Mouse (Mus musculus) CH12.LX (cell line): ENCODE measurements around the gene Stub1.

ENCODE experiments used
- CTCF ChIP-seq, 2 experiments: IDR thresholded peaks in 1 of 2; conservative IDR thresholded peaks in 1 of 2; 2 replicates each; pipeline ENCODE4 v1.5.1; 2011 to 2012; ENCODE audit warnings: low read depth in 2 of 2, low read length in 2 of 2, improper control_type of control experiment in 1 of 2, inconsistent platforms in 1 of 2, mild to moderate bottlenecking in 1 of 2, moderate library complexity in 1 of 2
- E2F4 ChIP-seq: IDR thresholded peaks from 2 replicates; pipeline ENCODE4 v1.6.1; 2011; ENCODE audit warnings: low read depth, low read length, improper control_type of control experiment; ENCODE audit not compliant: insufficient replicate concordance
- EP300 ChIP-seq: IDR thresholded peaks from 2 replicates; pipeline ENCODE4 v1.6.1; 2011; ENCODE audit warnings: low read length, improper control_type of control experiment
- GABPA ChIP-seq: IDR thresholded peaks from 2 replicates; pipeline ENCODE4 v1.6.1; 2012; ENCODE audit warnings: low read depth, low read length, improper control_type of control experiment, inconsistent platforms; ENCODE audit not compliant: insufficient replicate concordance
- MAFK ChIP-seq: IDR thresholded peaks from 2 replicates; pipeline ENCODE4 v1.6.1; 2011; ENCODE audit warnings: low read length, improper control_type of control experiment; ENCODE audit not compliant: insufficient replicate concordance
- MAX ChIP-seq: IDR thresholded peaks from 2 replicates; pipeline ENCODE4 v1.6.1; 2011; ENCODE audit warnings: low read length, improper control_type of control experiment
- POLR2A ChIP-seq: IDR thresholded peaks from 2 replicates; pipeline ENCODE4 v1.6.1; 2011; ENCODE audit warnings: low read depth, mild to moderate bottlenecking, improper control_type of control experiment, low read length
- POLR2AphosphoS2 ChIP-seq: IDR thresholded peaks from 2 replicates; pipeline ENCODE4 v1.6.1; 2011; ENCODE audit warnings: low read depth, low read length, improper control_type of control experiment
- SMC3 ChIP-seq: IDR thresholded peaks from 2 replicates; pipeline ENCODE4 v1.6.1; 2011; ENCODE audit warnings: low read depth, low read length, improper control_type of control experiment
- ZMIZ1 ChIP-seq: IDR thresholded peaks from 2 replicates; pipeline ENCODE4 v1.6.1; 2012; ENCODE audit warnings: low read depth, mild to moderate bottlenecking, inconsistent platforms, low read length, improper control_type of control experiment

DNA sequence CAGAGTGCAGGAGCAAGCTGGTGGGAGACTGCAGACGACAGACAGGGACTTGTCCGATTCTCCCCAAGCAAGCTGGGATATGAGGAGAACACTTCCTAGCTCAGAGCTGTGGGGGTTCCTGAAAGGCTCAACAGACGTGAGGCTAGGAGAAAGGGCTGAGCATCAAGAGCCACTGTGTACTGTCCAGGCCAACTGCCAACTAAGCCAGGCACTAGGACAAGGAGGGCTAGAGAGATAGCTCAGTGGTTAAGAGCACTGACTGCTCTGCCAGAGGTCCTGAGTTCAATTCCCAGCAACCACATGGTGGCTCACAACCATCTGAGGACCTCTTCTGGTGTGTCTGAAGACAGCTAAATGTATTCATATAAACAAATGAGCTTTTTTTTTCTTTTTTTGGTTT is 9.3 kb upstream of the Stub1 start:
- TF ChIP-seq ZMIZ1: no peak
- TF ChIP-seq POLR2A: no peak
- no peak for TF ChIP-seq CTCF (conservative IDR thresholded peaks at IDR 0.05 in 1 of 2, IDR thresholded peaks at IDR 0.05 in 1 of 2; ENCODE audit: low read depth in 2 of 2, low read length in 2 of 2)
- TF ChIP-seq POLR2AphosphoS2: no peak
- TF ChIP-seq GABPA: no peak
- TF ChIP-seq E2F4: no peak
- no peak for TF ChIP-seq SMC3
- TF ChIP-seq MAX: no peak
- TF ChIP-seq EP300: no peak
- TF ChIP-seq MAFK: no peak
